Mouse (Mus musculus) stomach, postnatal 0 days (tissue): Measurements from ENCODE around the gene Zfp78. TPM values are rescaled to one million over a fixed set of nuclear protein-coding genes. Genes with fewer than 3 reads are reported as not detected.
A peak's percentile ranks its signal among the peaks of the same experiment; 100 is the strongest.
"Not testable (repeated sequence)": the region's sequence is repeated elsewhere in the genome, so short reads cannot be mapped to it uniquely, and the experiment has no call there.

Experiments used
- ATAC-seq: fragments of 200-750 bp; cut with Nextera tagmentation; 2 replicates; pipeline ENCODE4 v1.8.0; 2017; ENCODE audit not compliant: low FRiP score, low TSS enrichment
- DNase-seq: peaks from one replicate; pipeline ENCODE4 v3.0.0-alpha.2; 2016; ENCODE audit warnings: low spot score
- H3K27ac ChIP-seq: fragments of 300-500 bp; sonication (generic); replicated peaks from 2 replicates; pipeline ENCODE4 v1.5.1; 2014; ENCODE audit warnings: mild to moderate bottlenecking, control low read depth
- H3K27me3 ChIP-seq: fragments of 300-500 bp; sonication (generic); 2 replicates; pipeline ENCODE4 v1.6.1; 2014; ENCODE audit warnings: low read length; ENCODE audit not compliant: control insufficient read depth, insufficient read depth
- H3K36me3 ChIP-seq: fragments of 300-500 bp; sonication (generic); 2 replicates; pipeline ENCODE4 v1.6.1; 2014; ENCODE audit warnings: low read length, mixed read lengths; ENCODE audit not compliant: control insufficient read depth, insufficient read depth
- H3K4me1 ChIP-seq: fragments of 300-500 bp; sonication (generic); replicated peaks from 2 replicates; pipeline ENCODE4 v1.6.1; 2014; ENCODE audit warnings: antibody characterized with exemption; ENCODE audit not compliant: control insufficient read depth, insufficient read depth
- H3K4me2 ChIP-seq: fragments of 300-500 bp; sonication (generic); replicated peaks from 2 replicates; pipeline ENCODE4 v1.6.1; 2014; ENCODE audit warnings: low read depth, mild to moderate bottlenecking, control low read depth, moderate library complexity
- H3K4me3 ChIP-seq: fragments of 300-500 bp; sonication (generic); 2 replicates; pipeline ENCODE4 v1.5.1; 2014; ENCODE audit warnings: low read depth, low read length, control low read depth
- H3K9ac ChIP-seq: fragments of 300-500 bp; sonication (generic); 2 replicates; pipeline ENCODE4 v1.6.1; 2014; ENCODE audit warnings: mild to moderate bottlenecking, low read length, control low read depth, mixed read lengths
- H3K9me3 ChIP-seq: fragments of 300-500 bp; sonication (generic); 2 replicates; pipeline ENCODE4 v1.6.1; 2016; ENCODE audit warnings: low read length; ENCODE audit not compliant: control insufficient read depth
- CTCF ChIP-seq: IDR thresholded peaks from 2 replicates; pipeline ENCODE4 v1.5.1; 2016; ENCODE audit warnings: antibody characterized with exemption, low read depth, mild to moderate bottlenecking, moderate library complexity
- EP300 ChIP-seq: optimal IDR thresholded peaks from 2 replicates; pipeline ENCODE3; 2016; ENCODE audit warnings: antibody characterized with exemption
- WGBS: fragments of 180-500 bp; shearing (Covaris S2); extraction: QIAGEN DNeasy Blood & Tissue Kit; methylation state at CpG from one replicate; pipeline ENCODE4 v1.1.7; 2014; 5-methylcytosine and 5-hydroxymethylcytosine counted together
- polyA plus RNA-seq: library from polyadenylated mRNA; unstranded; fragments of >200 nt; fragmentation: Nextera tagmentation; extraction: Ambion mirVana; gene quantifications from 2 replicates; pipeline ENCODE4 v1.2.1, GENCODE M21; 2015

Zfp78 gene
- polyA plus RNA-seq, 1 experiment from 2014 or later = 1.9 TPM

DNA sequence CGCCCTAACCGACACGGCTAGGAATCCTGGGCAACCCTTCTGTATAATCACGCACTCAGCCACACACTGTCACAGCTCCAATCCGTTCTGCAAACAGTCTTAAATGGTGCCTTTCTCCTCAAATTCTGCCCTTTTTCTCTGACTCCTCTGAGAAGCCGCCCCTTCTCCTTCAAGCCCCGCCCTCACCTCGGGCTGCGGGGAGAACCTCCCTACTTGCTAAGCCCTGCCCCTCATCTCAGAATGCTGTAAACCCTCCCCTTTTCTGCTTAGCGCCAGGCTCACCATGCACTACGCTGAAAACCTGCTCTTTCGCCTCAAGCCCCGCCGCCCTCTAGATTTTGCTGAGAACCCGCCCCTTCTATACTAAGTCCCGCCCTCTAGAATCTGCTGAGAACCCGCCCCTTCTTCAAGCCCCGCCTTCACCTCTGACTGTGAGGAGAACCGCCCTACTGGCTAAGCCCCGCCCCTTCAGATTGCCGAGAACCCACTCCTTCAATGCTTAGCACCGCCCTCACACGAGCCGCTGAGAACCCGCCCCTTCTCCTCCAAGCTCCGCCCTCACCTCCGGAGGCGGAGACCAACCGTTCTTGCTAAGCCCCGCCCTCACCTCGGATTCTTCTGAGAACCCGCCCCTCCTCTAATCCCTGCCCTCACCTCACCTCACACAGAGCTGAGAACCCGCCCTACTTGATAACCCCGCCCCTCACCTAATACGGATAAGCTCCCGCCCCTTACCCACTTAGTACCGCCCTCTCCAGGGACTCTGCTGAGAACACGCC is 623 bp upstream of the Zfp78 start:
- 1% methylated on average over 38 of the region's 38 CpGs for WGBS
- Histone ChIP-seq H3K27me3 (no peaks in the 10 kb centered on the region), H3K9me3 (no peaks in the 10 kb centered on the region), H3K4me2 (peak overlapping the region; percentile 70), H3K4me1 (0 out of 2 replicates have a peak, but pooled peaks cover 2% of the 10 kb centered on the region), H3K27ac (peak overlapping the region; percentile 86), H3K36me3 (no peaks in the 10 kb centered on the region), H3K4me3 (peak overlapping the region; percentile 54), H3K9ac (peak overlapping the region; percentile 48)
- DNase-seq = peak; percentile 100
- peak; percentile 96 for ATAC-seq
- no peak for TF ChIP-seq EP300
- TF ChIP-seq CTCF = no peak

DNA sequence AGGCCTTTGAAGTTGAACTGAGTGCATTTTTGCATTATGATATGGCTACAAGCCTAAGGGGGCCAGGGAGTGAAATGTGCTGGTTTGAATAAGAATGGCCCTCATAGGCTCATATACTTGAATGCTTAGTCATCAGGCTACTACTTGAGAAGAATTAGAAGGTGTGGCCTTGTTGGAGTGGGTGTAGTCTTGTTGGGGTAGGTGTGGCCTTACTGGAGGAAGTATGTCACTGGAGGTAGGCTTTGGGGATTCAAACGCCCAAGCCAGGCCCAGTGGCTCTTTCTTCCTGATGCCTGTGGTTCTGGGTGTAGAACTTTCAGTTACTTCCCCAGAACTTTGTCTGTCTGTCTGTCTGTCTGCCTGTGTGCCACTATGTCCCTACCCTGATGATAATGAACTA is 1.7 kb downstream of the Zfp78 start:
- DNase-seq = no peak
- Histone ChIP-seq H3K27me3 (no peaks in the 10 kb centered on the region), H3K4me2 (no peak overlapping the region), H3K4me3 (no peak overlapping the region), H3K36me3 (no peaks in the 10 kb centered on the region), H3K9me3 (no peaks in the 10 kb centered on the region), H3K9ac (no peak overlapping the region), H3K4me1 (0 out of 2 replicates have a peak, but pooled peaks cover 2% of the 10 kb centered on the region), H3K27ac (no peak overlapping the region)
- TF ChIP-seq CTCF = no peak
- no peak for ATAC-seq
- 53% methylated on average over 1 of the region's 1 CpGs for WGBS

DNA sequence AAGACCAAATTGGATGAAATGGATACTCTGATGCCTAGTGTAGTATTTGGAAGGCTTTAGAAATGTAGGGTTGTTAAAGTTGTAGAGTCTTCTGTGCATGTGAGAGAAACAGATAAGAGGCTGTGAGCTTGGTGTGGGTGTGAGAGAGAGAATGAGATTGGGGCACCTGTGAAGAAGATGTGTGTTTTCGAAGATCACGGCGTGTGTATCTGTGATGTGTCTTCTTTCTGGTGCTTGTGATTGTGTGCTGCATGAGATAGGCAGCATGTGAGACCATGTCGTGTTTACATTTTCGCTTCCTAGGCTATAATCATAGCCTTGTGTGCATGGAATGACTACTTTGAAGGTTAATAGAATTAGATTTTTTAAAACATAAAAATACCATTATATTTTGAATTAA is 4.1 kb downstream of the Zfp78 start:
- no peak overlapping the region for H3K27ac ChIP-seq
- ATAC-seq = no peak

DNA sequence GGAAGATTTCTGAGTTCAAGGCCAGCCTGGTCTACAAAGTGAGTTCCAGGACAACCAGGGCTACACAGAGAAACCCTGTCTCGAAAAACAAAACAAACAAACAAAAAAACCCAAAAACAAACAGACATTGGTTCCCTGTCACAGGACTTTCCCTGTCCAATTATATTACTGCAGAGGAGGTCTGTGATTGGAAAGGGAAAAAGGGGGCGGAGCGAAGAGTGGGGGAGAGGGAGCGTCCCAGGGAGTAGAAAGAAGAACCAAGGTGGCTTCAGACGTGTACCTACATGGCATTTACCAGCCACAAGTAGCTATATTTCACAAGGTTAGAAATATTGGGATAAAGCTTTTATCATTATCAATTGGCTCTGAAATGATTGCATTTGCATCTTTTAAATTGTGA is 5.1 kb downstream of the Zfp78 start:
- not testable (repeated sequence) for H3K9me3 ChIP-seq, H3K9ac ChIP-seq, H3K36me3 ChIP-seq, DNase-seq, H3K4me1 ChIP-seq, H3K27me3 ChIP-seq, H3K27ac ChIP-seq, H3K4me2 ChIP-seq, ATAC-seq, H3K4me3 ChIP-seq
- 81% methylated on average over 5 of the region's 5 CpGs for WGBS

More for the DNA sequence above, 4.1 kb downstream of the Zfp78 start:
- TF ChIP-seq CTCF (no peak), EP300 (no peak)
- Histone ChIP-seq H3K36me3 (no peaks in the 10 kb centered on the region), H3K4me1 (no peaks in the 10 kb centered on the region), H3K27me3 (no peaks in the 10 kb centered on the region), H3K4me2 (no peak overlapping the region), H3K4me3 (no peak overlapping the region), H3K9me3 (no peaks in the 10 kb centered on the region), H3K9ac (no peak overlapping the region)
- 87% methylated on average over 5 of the region's 5 CpGs for WGBS
- DNase-seq = no peak

DNA sequence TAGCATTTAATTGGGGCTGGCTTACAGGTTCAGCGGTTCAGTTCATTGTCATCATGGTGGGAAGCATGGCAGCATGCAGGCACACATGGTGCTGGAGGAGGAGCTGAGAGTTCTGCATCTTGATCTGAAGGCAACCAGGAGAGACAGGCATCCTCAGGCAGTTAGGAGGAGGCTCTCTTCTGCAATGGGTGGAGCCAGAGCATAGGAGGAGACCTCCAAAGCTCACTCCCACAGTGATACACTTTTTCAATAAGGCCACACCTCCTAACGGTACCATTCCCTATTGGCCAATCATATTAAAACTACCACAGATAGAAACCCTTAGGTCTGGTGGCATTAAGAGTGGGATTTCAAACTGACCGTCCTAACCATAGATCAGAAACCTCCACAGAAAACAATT is 6.4 kb downstream of the Zfp78 start:
- Histone ChIP-seq H3K9me3 (no peaks in the 10 kb centered on the region), H3K36me3 (no peaks in the 10 kb centered on the region), H3K4me1 (no peaks in the 10 kb centered on the region), H3K4me3 (no peak overlapping the region), H3K27ac (no peak overlapping the region), H3K27me3 (no peaks in the 10 kb centered on the region), H3K4me2 (no peak overlapping the region), H3K9ac (no peak overlapping the region)
- 82% methylated on average over 3 of the region's 3 CpGs for WGBS
- ATAC-seq = no peak
- TF ChIP-seq CTCF (no peak), EP300 (no peak)
- no peak for DNase-seq

DNA sequence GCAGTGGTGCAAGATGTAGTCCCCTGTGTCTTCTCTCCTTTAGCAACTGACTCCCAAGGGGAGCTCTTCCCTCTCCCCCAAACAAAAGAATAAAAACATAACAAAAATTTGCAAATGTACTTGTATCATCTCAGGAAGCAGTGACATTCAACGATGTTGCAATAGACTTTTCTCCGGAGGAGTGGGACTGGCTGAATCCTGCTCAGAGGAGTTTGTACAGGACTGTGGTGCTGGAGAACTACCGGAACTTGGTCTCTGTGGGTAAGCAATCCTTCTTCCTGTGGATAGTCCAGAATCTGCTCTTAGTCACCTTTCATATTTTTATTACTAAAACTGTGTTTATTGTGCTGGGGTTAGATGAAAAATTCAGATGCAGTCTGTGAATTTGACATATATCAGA is 9.9 kb downstream of the Zfp78 start:
- Histone ChIP-seq H3K36me3 (no peaks in the 10 kb centered on the region), H3K27ac (no peak overlapping the region), H3K4me2 (no peak overlapping the region), H3K4me3 (no peak overlapping the region), H3K4me1 (no peaks in the 10 kb centered on the region), H3K27me3 (no peaks in the 10 kb centered on the region), H3K9ac (no peak overlapping the region), H3K9me3 (no peaks in the 10 kb centered on the region)
- TF ChIP-seq EP300 (no peak), CTCF (no peak)
- 85% methylated on average over 3 of the region's 3 CpGs for WGBS
- DNase-seq = no peak
- ATAC-seq = no peak
